In the genomic region with DNA sequence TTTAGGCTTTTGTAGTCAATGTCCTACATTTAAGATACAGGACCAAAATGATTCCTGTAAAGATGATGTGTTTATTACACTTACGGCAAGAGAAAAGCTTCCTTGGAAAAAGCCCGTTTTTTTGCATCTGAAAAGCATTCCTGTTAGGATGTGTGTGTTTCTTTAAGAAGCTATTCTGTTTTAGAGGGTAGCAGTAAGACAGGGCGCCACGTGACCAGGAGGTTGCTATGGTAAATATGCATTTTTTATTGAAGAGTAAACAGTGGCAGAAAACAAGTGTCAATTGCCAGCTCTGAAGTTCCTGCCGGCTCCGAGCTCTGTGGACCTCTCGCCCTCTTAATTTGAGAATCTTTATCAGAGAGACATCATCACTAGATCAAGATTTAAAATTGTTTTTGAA, we compare ENCODE assay signal across 17 mouse cellular contexts.
DNase-seq lines count a peak whose midpoint lies in the region; ATAC-seq and TF ChIP-seq lines count a peak whose summit lies in the region.
"Had no signal": no experiment of that assay in that cellular context is flagged by ENCODE, and none has a peak within 500 bp of the region (broad histone marks: within the 10 kb centered on the region; RNA-seq: fewer than 3 reads in every experiment).

No protein-coding gene starts in this region.

- peak; percentile 34 for DNase-seq in kidney, postnatal 0 days (ENCODE audit: low spot score)
- no peak for DNase-seq in kidney, postnatal 4 days
- DNase-seq in brain, embryonic 18.5 days (ENCODE audit: low read depth, low spot score): peak; percentile 20
- DNase-seq in urinary bladder, postnatal 4 days (ENCODE audit: low spot score in 2 of 2): no peak
- DNase-seq in right cerebral cortex, postnatal 25 days: no peak
- DNase-seq: cerebellum, adult 9-10 months; heart, postnatal 14 days; kidney, adult 2 months; kidney, postnatal 14 days; right cerebral cortex, postnatal 14 days; thymus, postnatal 4 days had no signal

- no peaks in the 10 kb centered on the region for H3K27me3 ChIP-seq in kidney, postnatal 0 days (ENCODE audit: insufficient read depth, low read length)
- peaks cover 5% of the 10 kb centered on the region for H3K27me3 ChIP-seq in C2C12 (ENCODE audit: control insufficient read depth, insufficient read depth, insufficient read length)
- no peaks in the 10 kb centered on the region for H3K27me3 ChIP-seq in midbrain, embryonic 15.5 days (replicated peaks)
- H3K27me3 ChIP-seq: limb, embryonic 15.5 days had no signal

- no peak overlapping the region for H3ac ChIP-seq in C2C12 (ENCODE audit: control insufficient read depth, insufficient read length, low read depth)

- no peak for ATAC-seq in kidney, postnatal 0 days (replicated peaks; ENCODE audit: low FRiP score, low read depth)
- 0 out of 2 replicates have a peak, but pooled peaks have one; percentile 50 for ATAC-seq in midbrain, embryonic 15.5 days (replicated peaks)
- ATAC-seq: inflammation-experienced regulatory T-cells, adult 6 months had no signal

- no peak overlapping the region for H3K27ac ChIP-seq in kidney, postnatal 0 days
- peak overlapping the region; percentile 25 for H3K27ac ChIP-seq in midbrain, embryonic 15.5 days
- H3K27ac ChIP-seq: embryonic facial prominence, embryonic 10.5 days; limb, embryonic 15.5 days had no signal

- no peak for TF ChIP-seq CTCF in kidney, postnatal 0 days (IDR thresholded peaks at IDR 0.05; ENCODE audit: low read depth)
- TF ChIP-seq CTCF in C2C12 (IDR thresholded peaks at IDR 0.05; ENCODE audit: control insufficient read depth, insufficient read depth, insufficient read length): no peak

- H3K4me2 ChIP-seq in kidney, postnatal 0 days (ENCODE audit: low read length): no peak overlapping the region
- H3K4me2 ChIP-seq in midbrain, embryonic 15.5 days: 0 out of 2 replicates have a peak overlapping the region, but pooled peaks have one; percentile 17
- H3K4me2 ChIP-seq: heart, embryonic 12.5 days; limb, embryonic 15.5 days had no signal

- 59% methylated on average over 7 of the region's 7 CpGs for WGBS in kidney, postnatal 0 days
- 42% methylated on average over 7 of the region's 7 CpGs for WGBS in midbrain, embryonic 15.5 days

- H3K9ac ChIP-seq in kidney, postnatal 0 days (ENCODE audit: low read depth, low read length): no peak overlapping the region
- no peak overlapping the region for H3K9ac ChIP-seq in midbrain, embryonic 15.5 days
- H3K9ac ChIP-seq: heart, embryonic 12.5 days; limb, embryonic 15.5 days had no signal

- H3K9me3 ChIP-seq in kidney, postnatal 0 days (replicated peaks; ENCODE audit: low read length): no peaks in the 10 kb centered on the region
- no peaks in the 10 kb centered on the region for H3K9me3 ChIP-seq in midbrain, embryonic 15.5 days
- H3K9me3 ChIP-seq: embryonic facial prominence, embryonic 10.5 days; heart, embryonic 12.5 days; limb, embryonic 15.5 days had no signal

- H3K79me2 ChIP-seq in C2C12 (ENCODE audit: control insufficient read depth, insufficient read depth): no peaks in the 10 kb centered on the region

- no peaks in the 10 kb centered on the region for H3K36me3 ChIP-seq in kidney, postnatal 0 days (ENCODE audit: insufficient read depth, low read length)
- no peaks in the 10 kb centered on the region for H3K36me3 ChIP-seq in C2C12 (ENCODE audit: control insufficient read depth, insufficient read depth)
- no peaks in the 10 kb centered on the region for H3K36me3 ChIP-seq in midbrain, embryonic 15.5 days (replicated peaks)
- H3K36me3 ChIP-seq: embryonic facial prominence, embryonic 10.5 days; heart, embryonic 12.5 days; limb, embryonic 15.5 days had no signal

- H3K4me3 ChIP-seq in kidney, postnatal 0 days (replicated peaks; ENCODE audit: low read depth, low read length): no peak overlapping the region
- H3K4me3 ChIP-seq in C2C12 (ENCODE audit: insufficient read depth, poor library complexity, severe bottlenecking): no peak overlapping the region
- no peak overlapping the region for H3K4me3 ChIP-seq in midbrain, embryonic 15.5 days
- H3K4me3 ChIP-seq: embryonic facial prominence, embryonic 10.5 days; heart, embryonic 12.5 days; limb, embryonic 15.5 days had no signal

- H3K79me3 ChIP-seq in C2C12 (ENCODE audit: low read depth): no peaks in the 10 kb centered on the region

- no peaks in the 10 kb centered on the region for H3K4me1 ChIP-seq in kidney, postnatal 0 days (replicated peaks; ENCODE audit: insufficient read depth, low read length)
- H3K4me1 ChIP-seq in midbrain, embryonic 15.5 days: peaks cover 29% of the 10 kb centered on the region
- H3K4me1 ChIP-seq: heart, embryonic 12.5 days; limb, embryonic 15.5 days had no signal

TF ChIP-seq in C2C12, 6 proteins besides CTCF, POLR2A, EP300 and RAD21:
- TF ChIP-seq MYOG (IDR thresholded peaks at IDR 0.05; ENCODE audit: control insufficient read depth, extremely low read depth, insufficient read length) (no peak), MAX (IDR thresholded peaks at IDR 0.05) (no peak), USF1 (IDR thresholded peaks at IDR 0.05; ENCODE audit: low read depth) (peak; percentile 11), FOSL1 (IDR thresholded peaks at IDR 0.05; ENCODE audit: insufficient read depth, low read length, poor library complexity, severe bottlenecking) (no peak)

Comparison
In these comparisons a context has a peak if more than half of its experiments do, and no peak if none do; other contexts are left out.
1. DNase-seq: peak in kidney, postnatal 0 days (single experiment) and brain, embryonic 18.5 days (single experiment); none in kidney, postnatal 4 days (0 of 2), urinary bladder, postnatal 4 days (0 of 2) and right cerebral cortex, postnatal 25 days (single experiment).